Comparison of ENCODE assay signal across 25 mouse cellular contexts in the genomic region with DNA sequence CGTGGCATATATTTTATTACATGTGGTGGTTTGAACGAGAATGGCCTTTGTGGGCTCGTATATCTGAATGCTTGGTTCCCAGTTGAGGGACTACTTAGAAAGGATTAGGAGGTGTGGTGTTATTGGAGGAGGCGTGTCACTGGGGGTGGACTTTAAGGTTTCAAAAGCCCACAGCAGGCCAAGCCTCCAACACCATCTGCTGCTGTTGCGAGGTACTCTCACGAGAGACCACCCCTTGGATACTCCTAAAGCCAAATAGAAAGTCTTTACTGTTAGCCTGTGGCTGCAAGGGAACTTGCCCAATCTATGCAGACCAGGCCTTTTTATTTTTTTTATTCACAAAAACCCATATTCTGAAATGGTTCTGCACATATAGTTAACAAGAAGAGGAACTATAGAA.
"Had no signal": no experiment of that assay in that cellular context is flagged by ENCODE, and none has a peak within 500 bp of the region (broad histone marks: within the 10 kb centered on the region; RNA-seq: fewer than 3 reads in every experiment).

No protein-coding gene starts in this region.

- H3K4me3 ChIP-seq: heart, embryonic 10.5 days; heart, embryonic 12.5 days; hindbrain, embryonic 10.5 days; hindbrain, embryonic 12.5 days; intestine, embryonic 15.5 days; layer of hippocampus, adult 2 months; left cerebral cortex, adult 2 months; limb, embryonic 13.5 days; liver, embryonic 13.5 days; liver, embryonic 15.5 days had no signal

- H3K9ac ChIP-seq: heart, embryonic 12.5 days; hindbrain, embryonic 12.5 days; hindbrain, embryonic 14.5 days; intestine, embryonic 15.5 days; limb, embryonic 13.5 days; liver, embryonic 13.5 days; liver, embryonic 15.5 days had no signal

- H3K27me3 ChIP-seq: heart, embryonic 12.5 days; hindbrain, embryonic 12.5 days; intestine, embryonic 15.5 days; limb, embryonic 13.5 days; liver, embryonic 13.5 days; liver, embryonic 15.5 days had no signal

- H3K4me1 ChIP-seq: hindbrain, embryonic 10.5 days; hindbrain, embryonic 12.5 days had no signal

- H3K4me2 ChIP-seq: heart, embryonic 12.5 days; hindbrain, embryonic 12.5 days; hindbrain, embryonic 14.5 days; intestine, embryonic 15.5 days; limb, embryonic 13.5 days; liver, embryonic 11.5 days; liver, embryonic 13.5 days; liver, embryonic 15.5 days had no signal

- ATAC-seq: hindbrain, embryonic 16.5 days; inflammation-experienced regulatory T-cells, adult 6 months; intestine, embryonic 15.5 days; intestine, postnatal 0 days had no signal

- DNase-seq: gastrocnemius, postnatal 14 days; gastrocnemius, postnatal 36 days; heart, postnatal 10 days; heart, postnatal 4 days; kidney, adult 18-20 months; kidney, adult 8-10 months; kidney, postnatal 10 days; kidney, postnatal 25 days; kidney, postnatal 4 days; liver; liver, embryonic 13.5 days had no signal

- H3K9me3 ChIP-seq: heart, embryonic 10.5 days; heart, embryonic 12.5 days; hindbrain, embryonic 10.5 days; hindbrain, embryonic 12.5 days; intestine, embryonic 15.5 days; limb, embryonic 13.5 days; liver, embryonic 13.5 days; liver, embryonic 15.5 days had no signal

- H3K27ac ChIP-seq: heart, embryonic 10.5 days; hindbrain, embryonic 10.5 days; hindbrain, embryonic 12.5 days; hindbrain, embryonic 14.5 days; intestine, embryonic 15.5 days; layer of hippocampus, adult 2 months; left cerebral cortex, adult 2 months; limb, embryonic 13.5 days; liver, embryonic 13.5 days; liver, embryonic 15.5 days had no signal
